Mouse (Mus musculus): Measurements from ENCODE around the gene Sprr2j-ps.

Gene Sprr2j-ps

GRCm38 (mm10) chr3:92417782-92418181 lies at the start of gene Sprr2j-ps:
Gene Sprr2j-ps (plus strand): TSS chr3:92418082.
- DNase-seq (ENCODE audit: low spot score), result no peak

GRCm38 (mm10) chr3:92373613-92374012 lies 44.3 kb upstream of the Sprr2j-ps start:
- DNase-seq (ENCODE audit: low spot score), result no peak

- DNase-seq (ENCODE audit: low spot score), result no peak
Measured at GRCm38 (mm10) chr3:92385385-92385784, 32.5 kb upstream of the Sprr2j-ps start, which contains the start of gene Sprr2h. Gene Sprr2h (plus strand): TSS chr3:92385685.

GRCm38 (mm10) chr3:92394301-92394700 lies 23.6 kb upstream of the Sprr2j-ps start:
- no peak for DNase-seq (ENCODE audit: low spot score)

DNA sequence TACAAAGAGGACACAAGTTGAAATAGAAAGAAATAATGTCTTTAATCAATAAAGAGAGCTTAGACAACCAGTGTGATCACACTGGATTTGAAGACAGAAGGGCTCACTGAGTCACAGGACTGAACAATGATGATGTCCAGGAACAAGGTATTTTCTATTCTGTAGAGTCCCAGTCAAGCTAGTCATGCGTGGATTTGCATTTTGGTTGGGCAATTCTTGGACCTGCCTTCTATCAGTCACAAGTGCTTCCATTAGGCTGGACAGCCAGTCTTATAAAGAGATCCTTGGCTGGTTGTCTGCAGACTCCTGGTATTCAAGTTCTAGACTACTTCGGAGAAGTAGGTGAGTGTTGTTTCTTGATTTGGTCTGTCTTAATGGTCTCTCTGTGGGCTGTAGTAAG lies 10.2 kb upstream of the Sprr2j-ps start, which contains the start of gene Sprr2i:
Gene Sprr2i (plus strand): TSS at position 301 of the 400 bp plus-strand sequence.
- no peak for DNase-seq (ENCODE audit: low spot score)

GRCm38 (mm10) chr3:92429323-92429722 lies 11.4 kb downstream of the Sprr2j-ps start, which contains the start of gene Gm9774:
Gene Gm9774 (minus strand): TSS chr3:92429423.
- DNase-seq (ENCODE audit: low spot score), result no peak

DNA sequence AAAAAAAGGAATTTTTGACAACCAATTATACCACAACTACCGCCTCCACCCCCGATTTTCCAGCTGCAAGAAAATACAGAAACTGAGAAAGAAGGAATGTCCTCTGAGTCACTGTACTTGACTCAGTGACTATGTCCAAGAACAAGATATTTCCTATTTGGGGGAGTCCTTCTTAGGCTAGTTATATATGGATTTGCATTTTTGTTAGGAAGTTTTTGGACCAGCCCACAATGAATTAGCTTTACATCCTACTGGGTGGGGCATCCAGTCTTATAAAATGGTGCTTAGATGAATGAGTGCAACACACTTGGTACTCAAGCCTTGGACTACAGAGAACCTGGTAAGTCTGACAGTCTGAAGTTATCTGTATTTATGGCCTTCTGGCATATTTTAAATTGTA lies 14.4 kb downstream of the Sprr2j-ps start, which contains the start of gene Sprr2k:
Gene Sprr2k (plus strand): TSS at position 301 of the 400 bp plus-strand sequence.
- no peak for DNase-seq (ENCODE audit: low spot score)

DNA sequence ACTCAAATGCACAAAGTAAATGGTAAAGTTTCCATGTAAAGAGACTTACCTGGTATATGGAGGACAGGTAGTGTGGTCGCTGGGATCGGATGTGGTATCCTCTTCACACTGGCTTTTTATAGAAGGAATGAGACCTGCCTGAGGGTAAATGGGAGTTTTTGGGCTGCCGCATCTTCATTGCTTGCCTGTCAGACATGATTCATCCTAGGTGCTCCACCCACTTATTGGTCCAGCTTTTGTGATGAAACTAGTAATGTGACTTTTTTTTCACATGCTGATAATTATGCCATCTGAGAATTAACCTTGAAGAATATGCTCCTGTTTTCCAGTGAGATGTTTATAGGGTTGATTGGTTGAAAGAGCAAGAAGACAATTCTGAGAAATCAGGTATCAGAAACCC lies 20.8 kb downstream of the Sprr2j-ps start, which contains the start of gene Sprr1b:
Gene Sprr1b (minus strand): TSS at position 101 of the 400 bp plus-strand sequence.
- no peak for DNase-seq (ENCODE audit: low spot score)

DNA sequence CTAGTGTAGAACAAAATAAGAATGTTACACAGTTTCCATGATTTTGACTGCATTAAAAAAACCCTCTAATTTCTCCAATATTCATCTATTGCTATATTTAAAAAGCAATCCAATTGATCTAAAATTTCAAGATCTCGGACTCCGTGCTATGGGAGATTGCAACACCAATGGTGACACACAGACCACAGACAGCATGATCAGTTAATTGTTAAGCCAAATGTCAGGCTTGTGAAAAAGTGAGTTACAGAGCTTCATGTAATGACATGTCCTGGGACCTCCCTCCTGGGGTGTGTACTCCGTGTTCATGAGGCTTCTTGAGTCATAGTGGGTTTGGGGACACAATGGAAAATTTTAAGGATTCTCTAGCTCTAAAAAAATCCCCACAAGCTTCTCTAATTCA lies 22.3 kb downstream of the Sprr2j-ps start:
- no peak for DNase-seq (ENCODE audit: low spot score)

GRCm38 (mm10) chr3:92455151-92455550 lies 37.3 kb downstream of the Sprr2j-ps start:
- no peak for DNase-seq (ENCODE audit: low spot score)

DNA sequence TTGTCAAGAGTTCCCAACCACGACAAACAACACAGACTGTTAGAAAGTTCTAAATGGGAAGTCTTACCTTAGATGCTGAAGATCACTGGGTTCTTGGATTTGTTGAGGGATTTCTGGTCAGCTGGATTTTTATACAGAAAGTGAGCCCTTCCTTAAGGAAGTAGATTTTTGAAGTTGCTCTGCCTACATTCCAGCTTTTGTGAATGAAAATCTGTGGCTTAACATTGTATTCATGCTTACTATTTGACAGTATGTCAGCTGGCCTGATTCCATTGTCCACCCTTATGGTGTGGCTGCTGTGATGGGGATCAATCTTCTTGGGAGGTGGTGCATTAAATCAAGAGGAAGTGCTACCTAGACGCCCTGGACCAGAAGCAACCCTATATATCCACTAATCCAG lies 40.7 kb downstream of the Sprr2j-ps start, which contains the start of gene Sprr3:
Gene Sprr3 (minus strand): TSS at position 101 of the 400 bp plus-strand sequence.
- no peak for DNase-seq (ENCODE audit: low spot score)

- DNase-seq (ENCODE audit: low spot score), result no peak
Measured at GRCm38 (mm10) chr3:92466576-92466975, 48.7 kb downstream of the Sprr2j-ps start.

- DNase-seq (ENCODE audit: low spot score), result no peak
Measured at GRCm38 (mm10) chr3:92467424-92467823, 49.5 kb downstream of the Sprr2j-ps start.

All from yolk sac, embryonic 10.5 days (tissue).